Mouse (Mus musculus) bone marrow, adult 2 months (tissue): ENCODE measurements at regions not wholly inside any gene's neighbourhood (a gene's known extent, or its start where the extent isn't known, plus 50 kb on each side); places are given as distances from the start of the nearest gene placed in this dataset.

Source experiments
- CTCF ChIP-seq: fragments of 200-500 bp; IDR thresholded peaks from 2 replicates; pipeline ENCODE4 v1.5.1; 2011; ENCODE audit warnings: low read length, control low read depth; ENCODE audit not compliant: control insufficient read depth, insufficient read depth
- POLR2A ChIP-seq: fragments of 200-500 bp; IDR thresholded peaks from 2 replicates; pipeline ENCODE4 v1.6.1; 2011; ENCODE audit warnings: low read depth, mild to moderate bottlenecking, control low read depth, low read length, borderline replicate concordance; ENCODE audit not compliant: control insufficient read depth

DNA sequence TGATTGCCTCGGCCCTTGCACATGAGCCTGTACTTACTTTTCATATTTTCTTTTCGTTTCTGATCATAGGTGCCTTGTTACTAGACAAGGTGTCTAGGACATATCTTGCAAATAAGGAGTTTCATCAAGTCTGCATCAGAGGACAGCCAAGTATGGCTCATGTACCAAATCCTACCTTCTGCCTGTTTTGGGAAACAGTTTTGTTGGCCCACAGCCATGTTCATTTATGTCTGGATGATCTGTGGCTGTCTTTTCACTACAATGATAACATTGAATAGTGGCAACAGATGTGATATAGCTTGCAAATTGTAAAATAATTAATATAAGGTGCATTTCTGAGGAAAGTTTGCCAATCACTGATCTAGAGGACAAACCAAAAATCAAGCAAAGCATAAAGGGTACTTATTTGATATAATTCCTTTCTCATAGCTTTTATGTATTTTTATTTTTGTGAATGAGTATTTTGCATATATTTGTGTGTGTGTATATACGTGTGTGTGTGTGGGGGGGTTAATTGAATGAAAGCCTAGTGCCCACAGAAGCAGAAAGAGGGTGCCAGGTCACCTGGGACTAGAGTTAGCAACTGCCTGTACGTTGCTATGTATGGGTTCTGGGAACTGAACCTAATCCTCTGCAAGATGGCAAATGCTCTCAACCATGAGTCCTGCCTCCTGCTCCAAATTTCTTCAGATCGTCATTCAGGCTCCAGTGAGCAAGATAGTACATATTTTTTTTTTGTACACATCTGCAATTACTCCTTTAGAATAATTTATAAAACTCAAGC lies 99.2 kb upstream of the Spaca1 start:
- TF ChIP-seq POLR2A (no peak), CTCF (no peak)
